Mouse (Mus musculus): ENCODE measurements around the gene Serpinc1. TPM values are rescaled to one million over a fixed set of nuclear protein-coding genes. Genes with fewer than 3 reads are reported as not detected.

Serpinc1 gene
- polyA plus RNA-seq, 1 experiment from 2014 or later = 3.4 TPM

DNA sequence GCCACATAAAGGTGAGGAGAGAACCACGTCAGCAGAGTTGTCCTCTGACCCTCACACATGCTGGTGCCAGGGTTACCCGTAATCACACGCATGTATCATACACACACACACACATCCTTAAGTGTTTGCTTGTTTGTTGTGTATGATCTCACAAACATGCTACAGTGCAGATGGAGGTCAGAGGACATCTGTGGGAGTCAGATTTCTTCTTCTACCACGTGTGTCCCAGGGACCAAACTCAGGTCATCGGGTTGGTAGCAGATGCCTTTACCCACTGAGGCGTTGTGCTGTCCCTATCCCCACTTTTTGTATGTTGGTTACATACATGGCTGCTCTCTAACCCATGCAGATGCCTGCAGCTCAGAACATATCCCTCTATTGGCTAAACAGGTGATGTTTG, 7.1 kb downstream of the Serpinc1 start:
- H3K27ac ChIP-seq (replicated peaks) = no peak overlapping the region
- H3K4me3 ChIP-seq (replicated peaks) = no peak overlapping the region
- ATAC-seq (ENCODE audit: low FRiP score) = no peak
- H3K27me3 ChIP-seq (replicated peaks) = no peaks in the 10 kb centered on the region
- 89% methylated on average over 6 of the region's 6 CpGs for WGBS
- H3K36me3 ChIP-seq = no peaks in the 10 kb centered on the region
- no peaks in the 10 kb centered on the region for H3K9me3 ChIP-seq (replicated peaks)
- H3K4me2 ChIP-seq = no peak overlapping the region
- H3K4me1 ChIP-seq = no peaks in the 10 kb centered on the region
- no peak overlapping the region for H3K9ac ChIP-seq (replicated peaks)

DNA sequence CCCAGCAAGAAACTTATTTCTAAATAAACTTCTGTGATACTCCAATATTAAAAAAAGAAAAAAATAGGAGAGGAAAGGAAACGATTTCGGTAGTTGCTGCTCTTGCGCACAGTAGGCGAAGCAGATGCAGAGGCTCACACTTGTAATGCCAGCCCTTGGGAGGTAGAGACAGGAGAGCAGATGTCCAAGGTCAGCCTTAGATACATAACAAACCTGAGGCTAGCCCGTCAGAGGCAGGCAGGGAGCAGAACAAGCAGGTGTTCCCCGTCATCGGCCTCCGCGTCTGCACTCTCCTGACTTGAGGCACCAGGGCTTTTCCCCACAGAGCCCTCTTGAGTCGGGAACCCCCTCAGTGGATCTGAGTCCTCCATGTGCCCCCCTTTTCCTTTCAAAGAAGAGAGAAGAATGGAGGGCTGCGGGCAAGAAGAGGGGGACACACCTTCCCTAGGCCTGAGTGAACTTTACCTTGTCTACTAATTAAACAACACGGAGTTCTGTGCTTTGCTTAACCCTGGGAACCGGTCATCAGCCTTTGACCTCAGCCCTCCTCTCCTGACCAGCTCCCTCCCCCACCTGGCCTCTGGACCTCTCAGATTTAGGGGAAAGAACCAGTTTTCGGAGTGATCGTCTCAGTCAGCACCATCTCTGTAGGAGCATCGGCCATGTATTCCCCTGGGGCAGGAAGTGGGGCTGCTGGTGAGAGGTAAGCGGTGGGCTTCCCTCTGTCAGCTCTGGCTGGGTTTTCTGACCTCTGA, 8.7 kb downstream of the Serpinc1 start:
- no peak overlapping the region for H3K27ac ChIP-seq (replicated peaks)
- H3K4me1 ChIP-seq = no peaks in the 10 kb centered on the region
- H3K4me3 ChIP-seq (replicated peaks) = no peak overlapping the region
- ATAC-seq (ENCODE audit: low FRiP score) = no peak
- H3K9me3 ChIP-seq (replicated peaks) = no peaks in the 10 kb centered on the region
- no peaks in the 10 kb centered on the region for H3K36me3 ChIP-seq
- no peak overlapping the region for H3K9ac ChIP-seq (replicated peaks)
- WGBS = 91% methylated on average over 17 of the region's 17 CpGs
- no peaks in the 10 kb centered on the region for H3K27me3 ChIP-seq (replicated peaks)
- no peak overlapping the region for H3K4me2 ChIP-seq

DNA sequence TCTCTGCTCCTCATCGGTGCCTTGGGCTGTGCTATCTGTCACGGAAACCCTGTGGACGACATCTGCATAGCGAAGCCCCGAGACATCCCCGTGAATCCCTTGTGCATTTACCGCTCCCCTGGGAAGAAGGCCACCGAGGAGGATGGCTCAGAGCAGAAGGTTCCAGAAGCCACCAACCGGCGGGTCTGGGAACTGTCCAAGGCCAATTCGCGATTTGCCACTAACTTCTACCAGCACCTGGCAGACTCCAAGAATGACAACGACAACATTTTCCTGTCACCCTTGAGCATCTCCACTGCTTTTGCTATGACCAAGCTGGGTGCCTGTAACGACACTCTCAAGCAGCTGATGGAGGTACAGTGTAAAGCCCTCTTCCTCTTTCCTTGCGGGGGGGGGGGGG, 11.0 kb downstream of the Serpinc1 start:
- no peak overlapping the region for H3K4me3 ChIP-seq (replicated peaks)
- H3K9ac ChIP-seq (replicated peaks) = no peak overlapping the region
- H3K27ac ChIP-seq (replicated peaks) = no peak overlapping the region
- H3K9me3 ChIP-seq (replicated peaks) = no peaks in the 10 kb centered on the region
- ATAC-seq (ENCODE audit: low FRiP score) = no peak
- H3K4me2 ChIP-seq = no peak overlapping the region
- WGBS = 84% methylated on average over 15 of the region's 15 CpGs
- H3K36me3 ChIP-seq = no peaks in the 10 kb centered on the region
- H3K27me3 ChIP-seq (replicated peaks) = no peaks in the 10 kb centered on the region
- no peaks in the 10 kb centered on the region for H3K4me1 ChIP-seq

GRCm38 (mm10) chr1:160993851-160994250, 15.5 kb downstream of the Serpinc1 start:
- H3K27ac ChIP-seq (replicated peaks) = no peak overlapping the region
- H3K4me3 ChIP-seq (replicated peaks) = no peak overlapping the region
- no peaks in the 10 kb centered on the region for H3K4me1 ChIP-seq
- H3K9me3 ChIP-seq (replicated peaks) = no peaks in the 10 kb centered on the region
- ATAC-seq (ENCODE audit: low FRiP score) = no peak
- H3K4me2 ChIP-seq = no peak overlapping the region
- no peaks in the 10 kb centered on the region for H3K36me3 ChIP-seq
- no peak overlapping the region for H3K9ac ChIP-seq (replicated peaks)
- H3K27me3 ChIP-seq (replicated peaks) = no peaks in the 10 kb centered on the region
- WGBS = 84% methylated on average over 6 of the region's 6 CpGs

DNA sequence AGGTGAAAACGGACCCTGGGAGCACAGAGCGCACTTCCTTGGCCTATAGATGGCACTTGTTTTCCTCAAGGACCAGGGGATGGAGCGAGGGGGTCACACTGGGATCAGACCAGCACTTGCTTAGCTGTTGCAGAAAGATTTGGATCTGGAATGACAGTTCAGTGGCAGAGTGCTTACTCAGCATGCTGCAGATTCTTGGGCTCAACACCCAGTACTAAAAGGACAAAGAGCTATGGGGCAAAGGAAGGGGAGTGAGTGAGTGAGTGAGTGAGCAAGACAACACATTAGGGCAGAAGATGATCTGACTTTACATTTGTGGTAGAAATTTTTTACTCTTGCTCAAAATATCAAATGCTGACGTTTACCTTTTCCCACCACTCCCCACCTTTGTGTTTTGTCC, 26.6 kb downstream of the Serpinc1 start:
- no peak for ATAC-seq (ENCODE audit: low FRiP score)
- peaks cover 18% of the 10 kb centered on the region for H3K36me3 ChIP-seq
- no peak overlapping the region for H3K4me3 ChIP-seq (replicated peaks)
- H3K4me2 ChIP-seq = no peak overlapping the region
- H3K9ac ChIP-seq (replicated peaks) = no peak overlapping the region
- 68% methylated on average over 4 of the region's 4 CpGs for WGBS
- H3K27me3 ChIP-seq (replicated peaks) = no peaks in the 10 kb centered on the region
- H3K27ac ChIP-seq (replicated peaks) = no peak overlapping the region
- no peaks in the 10 kb centered on the region for H3K4me1 ChIP-seq
- H3K9me3 ChIP-seq (replicated peaks) = no peaks in the 10 kb centered on the region

DNA sequence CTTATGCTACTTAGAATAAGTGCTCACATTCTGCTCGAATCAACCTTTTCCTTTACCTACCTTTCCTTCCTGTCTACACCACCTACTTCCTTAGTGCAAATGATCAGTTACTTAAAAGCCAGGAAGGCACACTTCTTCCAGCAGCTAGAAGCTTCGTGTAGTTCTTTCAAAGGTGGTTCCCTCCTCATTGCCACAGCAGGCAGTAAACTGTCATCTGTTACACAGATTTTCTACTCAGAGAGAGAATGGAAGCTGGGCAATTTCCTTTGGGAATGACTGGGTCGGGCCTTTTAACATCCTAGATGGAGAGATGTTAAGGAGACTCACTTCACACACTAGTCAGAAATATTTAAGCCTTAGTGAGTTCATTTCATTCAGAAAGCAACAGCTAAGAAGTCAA, 27.1 kb downstream of the Serpinc1 start:
- H3K36me3 ChIP-seq = peaks cover 17% of the 10 kb centered on the region
- no peak overlapping the region for H3K4me3 ChIP-seq (replicated peaks)
- H3K4me2 ChIP-seq = no peak overlapping the region
- ATAC-seq (ENCODE audit: low FRiP score) = no peak
- H3K4me1 ChIP-seq = no peaks in the 10 kb centered on the region
- WGBS = 51% methylated on average over 3 of the region's 3 CpGs
- no peak overlapping the region for H3K27ac ChIP-seq (replicated peaks)
- no peaks in the 10 kb centered on the region for H3K9me3 ChIP-seq (replicated peaks)
- H3K9ac ChIP-seq (replicated peaks) = no peak overlapping the region
- no peaks in the 10 kb centered on the region for H3K27me3 ChIP-seq (replicated peaks)

DNA sequence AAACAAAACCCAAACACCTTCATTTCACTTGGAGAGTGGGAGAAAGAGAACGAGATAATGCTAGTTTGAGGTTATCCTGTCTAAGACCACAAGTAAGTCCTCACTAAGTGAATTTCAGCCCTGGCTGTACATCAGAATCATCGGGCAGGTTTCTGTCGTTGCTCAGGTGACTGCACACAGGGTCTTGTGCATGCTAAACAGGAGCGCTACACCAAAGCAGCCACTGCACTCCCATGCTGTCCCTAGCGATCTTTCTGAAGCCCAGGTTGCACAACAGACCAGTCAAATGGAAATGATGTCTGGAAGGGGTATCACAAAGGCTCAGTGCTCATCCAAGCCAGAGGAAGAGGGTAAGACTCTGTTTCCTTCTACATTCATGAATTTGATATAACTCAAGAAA, 28.1 kb downstream of the Serpinc1 start:
- H3K9ac ChIP-seq (replicated peaks) = no peak overlapping the region
- H3K9me3 ChIP-seq (replicated peaks) = no peaks in the 10 kb centered on the region
- H3K27me3 ChIP-seq (replicated peaks) = no peaks in the 10 kb centered on the region
- no peak overlapping the region for H3K27ac ChIP-seq (replicated peaks)
- H3K4me3 ChIP-seq (replicated peaks) = no peak overlapping the region
- H3K36me3 ChIP-seq = peaks cover 16% of the 10 kb centered on the region
- no peaks in the 10 kb centered on the region for H3K4me1 ChIP-seq
- 78% methylated on average over 5 of the region's 5 CpGs for WGBS
- H3K4me2 ChIP-seq = no peak overlapping the region
- ATAC-seq (ENCODE audit: low FRiP score) = no peak

- Histone ChIP-seq H3K36me3 (peaks cover 27% of the 10 kb centered on the region), H3K9me3 (replicated peaks) (no peaks in the 10 kb centered on the region), H3K4me3 (replicated peaks) (no peak overlapping the region), H3K27ac (replicated peaks) (no peak overlapping the region), H3K9ac (replicated peaks) (no peak overlapping the region), H3K4me1 (no peaks in the 10 kb centered on the region), H3K27me3 (replicated peaks) (no peaks in the 10 kb centered on the region), H3K4me2 (no peak overlapping the region)
- ATAC-seq (ENCODE audit: low FRiP score) = no peak
- WGBS = 96% methylated on average over 2 of the region's 2 CpGs
Observed at GRCm38 (mm10) chr1:161008038-161008437, 29.7 kb downstream of the Serpinc1 start.

DNA sequence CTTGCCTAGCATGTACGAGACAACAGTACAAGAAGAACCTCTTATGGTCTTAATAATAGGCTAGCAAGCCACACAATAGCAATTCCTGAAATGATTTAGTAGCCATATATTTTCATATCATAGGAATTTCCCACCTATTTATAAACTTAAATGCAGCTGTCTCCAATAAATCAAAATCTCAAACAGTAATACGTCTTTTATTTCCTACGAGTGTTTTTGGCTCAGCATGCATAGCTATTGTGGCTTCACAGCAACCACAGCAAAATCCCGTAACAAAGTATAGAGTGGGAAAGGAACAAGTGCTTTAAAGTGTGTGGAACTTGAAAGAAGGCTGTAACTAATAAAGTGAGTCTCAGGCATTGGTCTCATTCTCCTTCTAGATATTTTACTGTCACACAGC, 32.1 kb downstream of the Serpinc1 start:
- 84% methylated on average over 4 of the region's 4 CpGs for WGBS
- Histone ChIP-seq H3K27me3 (replicated peaks) (no peaks in the 10 kb centered on the region), H3K9me3 (replicated peaks) (no peaks in the 10 kb centered on the region), H3K9ac (replicated peaks) (no peak overlapping the region), H3K4me1 (no peaks in the 10 kb centered on the region), H3K4me2 (no peak overlapping the region), H3K36me3 (peaks cover 22% of the 10 kb centered on the region), H3K4me3 (replicated peaks) (no peak overlapping the region), H3K27ac (replicated peaks) (no peak overlapping the region)
- ATAC-seq (ENCODE audit: low FRiP score) = no peak

- H3K9ac ChIP-seq (replicated peaks) = no peak overlapping the region
- H3K4me2 ChIP-seq = no peak overlapping the region
- H3K4me1 ChIP-seq = no peaks in the 10 kb centered on the region
- H3K9me3 ChIP-seq (replicated peaks) = no peaks in the 10 kb centered on the region
- H3K4me3 ChIP-seq (replicated peaks) = no peak overlapping the region
- no peak overlapping the region for H3K27ac ChIP-seq (replicated peaks)
- WGBS = 87% methylated on average over 2 of the region's 2 CpGs
- no peak for ATAC-seq (ENCODE audit: low FRiP score)
- no peaks in the 10 kb centered on the region for H3K27me3 ChIP-seq (replicated peaks)
- H3K36me3 ChIP-seq = peaks cover 37% of the 10 kb centered on the region
Observed at GRCm38 (mm10) chr1:161016378-161016777, 38.0 kb downstream of the Serpinc1 start.

DNA sequence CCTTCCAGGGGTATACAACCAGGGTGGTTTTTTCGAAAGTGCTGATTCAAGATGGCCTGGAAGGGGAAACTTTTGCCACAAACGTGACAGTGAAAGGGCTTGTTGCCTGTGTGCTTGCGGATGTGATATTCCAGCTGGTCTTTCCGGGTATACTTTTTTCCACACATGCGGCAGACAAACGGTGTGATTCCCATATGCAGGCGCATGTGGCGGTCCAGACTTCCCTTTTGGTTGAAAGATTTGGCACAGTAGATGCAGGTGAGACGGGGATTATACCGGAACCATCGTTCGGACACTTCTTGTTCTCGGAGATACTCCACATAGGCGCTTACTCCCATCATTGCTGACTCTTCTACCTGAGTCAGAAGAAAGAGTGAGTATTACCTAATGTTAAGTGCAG, 41.7 kb downstream of the Serpinc1 start:
- H3K9me3 ChIP-seq (replicated peaks) = no peaks in the 10 kb centered on the region
- H3K36me3 ChIP-seq = peaks cover 30% of the 10 kb centered on the region
- H3K9ac ChIP-seq (replicated peaks) = no peak overlapping the region
- H3K4me2 ChIP-seq = no peak overlapping the region
- no peaks in the 10 kb centered on the region for H3K4me1 ChIP-seq
- 95% methylated on average over 14 of the region's 14 CpGs for WGBS
- H3K27me3 ChIP-seq (replicated peaks) = no peaks in the 10 kb centered on the region
- no peak overlapping the region for H3K27ac ChIP-seq (replicated peaks)
- no peak overlapping the region for H3K4me3 ChIP-seq (replicated peaks)
- ATAC-seq (ENCODE audit: low FRiP score) = no peak

DNA sequence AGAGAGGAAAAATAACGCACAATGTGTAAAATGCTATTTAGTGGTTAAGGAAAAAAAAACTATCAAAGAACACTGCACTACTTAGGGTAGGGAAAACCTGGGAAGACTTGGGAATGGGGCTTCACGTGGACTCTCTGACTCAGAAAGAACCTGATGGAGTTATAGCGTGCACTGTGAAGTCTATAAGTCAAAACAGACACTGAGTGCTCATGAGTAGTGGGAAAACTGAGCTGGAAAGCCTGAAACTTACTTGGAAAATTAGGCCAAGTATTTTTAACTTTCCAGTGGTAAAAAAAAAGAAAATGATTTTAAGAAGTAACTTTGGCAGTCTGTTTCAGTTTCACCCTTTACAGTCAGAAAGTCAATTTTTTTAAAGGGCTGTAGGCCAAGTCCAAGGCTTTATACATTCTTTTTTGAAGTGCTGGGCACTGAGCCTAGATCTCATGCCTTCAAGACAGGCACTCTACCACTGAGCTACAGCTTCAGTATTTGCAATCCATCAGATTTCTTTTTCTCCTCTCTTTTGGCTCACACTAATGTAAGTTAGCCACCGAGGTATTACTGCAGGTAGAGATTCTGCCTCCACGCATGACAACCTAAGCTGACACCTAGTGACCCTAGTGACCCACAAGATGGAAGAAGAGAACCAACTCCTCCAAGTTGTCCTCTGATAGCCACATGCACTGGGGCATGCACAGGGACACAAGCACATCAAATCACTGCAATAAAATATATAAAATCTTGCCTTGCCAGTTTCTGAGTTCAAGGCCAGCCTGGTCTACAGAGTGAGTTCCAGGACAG, 47.2 kb downstream of the Serpinc1 start:
- H3K36me3 ChIP-seq = peaks cover 23% of the 10 kb centered on the region
- WGBS = 91% methylated on average over 5 of the region's 5 CpGs

More for the DNA sequence above, 47.2 kb downstream of the Serpinc1 start:
- Histone ChIP-seq H3K4me3 (replicated peaks) (no peak overlapping the region), H3K27me3 (replicated peaks) (no peaks in the 10 kb centered on the region), H3K4me1 (no peaks in the 10 kb centered on the region), H3K9me3 (replicated peaks) (no peaks in the 10 kb centered on the region), H3K27ac (replicated peaks) (no peak overlapping the region), H3K4me2 (no peak overlapping the region), H3K9ac (replicated peaks) (no peak overlapping the region)
- ATAC-seq (ENCODE audit: low FRiP score) = no peak

Data from neural tube, embryonic 15.5 days (tissue).